Mouse (Mus musculus): ENCODE measurements at regions not wholly inside any gene's neighbourhood (a gene's known extent, or its start where the extent isn't known, plus 50 kb on each side); places are given as distances from the start of the nearest gene placed in this dataset.

DNA sequence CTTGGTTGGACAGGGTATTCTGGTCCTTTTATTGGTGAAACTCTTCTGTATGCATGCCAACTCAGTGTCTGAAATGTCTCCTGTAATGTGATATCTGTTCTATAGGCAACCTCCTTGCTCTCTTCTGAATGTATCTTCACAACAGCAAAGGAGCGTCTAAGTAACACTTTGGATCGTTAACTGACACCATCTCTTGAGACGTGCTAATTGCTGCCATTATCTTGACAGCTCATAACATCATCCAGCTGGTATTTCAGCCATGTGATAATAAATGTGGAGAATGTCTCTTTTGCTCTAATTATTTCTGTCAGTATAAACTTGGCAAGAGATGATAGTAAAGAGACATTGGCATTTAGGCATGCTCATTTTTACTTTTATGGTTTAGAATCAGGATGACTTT is 68.8 kb upstream of the Col8a1 start:
- no peak for ATAC-seq (replicated peaks; ENCODE audit: low FRiP score, poor library complexity, severe bottlenecking)

- no peak for ATAC-seq (replicated peaks; ENCODE audit: low FRiP score, poor library complexity, severe bottlenecking)
Observed at GRCm38 (mm10) chr16:57845416-57845815, 90.9 kb upstream of the Col8a1 start.

- no peak for ATAC-seq (replicated peaks; ENCODE audit: low FRiP score, poor library complexity, severe bottlenecking)
Observed at GRCm38 (mm10) chr16:57846386-57846785, 91.8 kb upstream of the Col8a1 start.

DNA sequence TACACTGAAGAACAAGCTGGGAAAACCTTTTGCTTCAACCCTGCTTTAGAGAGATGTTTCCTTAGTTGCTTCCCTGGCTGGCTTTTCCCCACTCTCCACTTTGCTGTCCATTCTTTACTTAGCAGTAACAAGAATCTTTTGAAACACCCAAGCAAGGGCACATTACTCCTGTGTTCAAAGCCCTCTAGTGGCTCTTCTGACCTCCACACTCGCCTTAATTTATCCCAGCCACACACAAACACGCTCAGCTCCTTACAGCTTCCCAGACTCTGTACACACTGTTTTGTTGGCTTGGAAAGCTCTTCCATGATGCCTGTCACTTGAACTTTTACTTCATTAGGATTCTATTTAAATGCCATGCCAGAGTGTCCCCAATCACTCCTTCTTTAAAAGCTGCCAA is 97.3 kb upstream of the Col8a1 start:
- ATAC-seq (replicated peaks; ENCODE audit: low FRiP score, poor library complexity, severe bottlenecking) = no peak

DNA sequence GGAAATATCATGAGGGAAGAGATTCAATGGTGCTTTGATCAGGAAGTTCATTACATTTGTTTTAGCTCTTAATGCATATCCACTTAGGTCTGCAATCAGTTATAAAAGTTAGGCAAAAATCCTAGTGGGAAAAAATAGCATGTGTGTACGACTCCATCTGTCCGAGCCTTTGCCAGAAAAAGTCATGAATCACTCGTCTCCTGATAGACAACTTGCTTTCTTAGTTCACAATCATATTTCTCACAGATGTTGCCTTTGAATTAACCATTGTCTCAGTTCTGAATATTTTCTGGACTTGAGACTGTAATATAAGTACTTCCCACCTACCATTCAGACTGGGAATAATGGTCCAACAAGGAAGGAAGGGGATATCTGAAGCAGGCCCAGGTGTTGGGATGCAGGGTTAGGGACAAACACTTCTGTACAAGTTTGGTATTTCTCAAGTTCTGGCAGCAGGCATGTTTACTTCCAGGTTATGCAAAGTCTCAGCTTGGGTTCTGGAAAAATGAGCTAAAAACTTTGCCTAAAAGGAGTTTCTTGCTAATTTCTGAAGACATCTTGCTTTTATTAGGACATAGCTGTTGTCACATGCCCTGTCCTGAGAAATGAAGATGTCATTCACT is 98.4 kb upstream of the Col8a1 start:
- no peak for ATAC-seq (replicated peaks; ENCODE audit: low FRiP score, poor library complexity, severe bottlenecking)

- no peak for ATAC-seq (replicated peaks; ENCODE audit: low FRiP score, poor library complexity, severe bottlenecking)
Observed at GRCm38 (mm10) chr16:57853751-57854150, 99.2 kb upstream of the Col8a1 start.

- ATAC-seq (replicated peaks; ENCODE audit: low FRiP score, poor library complexity, severe bottlenecking) = no peak
Observed at GRCm38 (mm10) chr16:57857071-57857470, 102.5 kb upstream of the Col8a1 start.

DNA sequence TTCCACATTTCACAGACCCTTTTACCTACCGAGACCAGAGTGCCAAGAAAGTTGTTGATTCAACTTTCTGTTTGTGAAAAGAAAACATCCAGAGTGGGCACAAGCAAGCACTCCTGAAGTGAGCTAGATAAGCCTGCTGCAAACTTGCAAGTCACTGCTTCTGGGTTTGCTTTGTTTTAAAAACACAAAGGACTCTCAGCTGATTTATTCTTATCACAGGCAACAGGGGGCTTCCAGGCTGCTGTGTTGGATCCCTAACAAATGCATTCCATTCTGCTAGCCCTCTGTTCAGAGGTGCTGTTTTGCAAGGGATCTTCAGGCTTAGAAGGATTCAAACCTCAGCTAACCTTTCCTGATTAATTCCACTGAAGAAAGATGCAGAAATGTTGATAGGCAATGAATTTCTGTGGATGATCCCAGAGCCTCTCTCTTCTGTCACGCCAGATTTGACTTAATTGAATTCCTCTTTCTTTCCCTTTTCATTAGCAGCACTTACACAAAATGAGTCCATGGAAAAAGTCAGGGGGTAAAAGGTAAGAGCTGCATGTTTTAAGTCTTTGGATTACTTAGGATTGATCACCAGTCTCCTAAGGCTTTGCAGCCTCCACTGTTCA is 103.7 kb upstream of the Col8a1 start:
- ATAC-seq (replicated peaks; ENCODE audit: low FRiP score, poor library complexity, severe bottlenecking) = no peak

DNA sequence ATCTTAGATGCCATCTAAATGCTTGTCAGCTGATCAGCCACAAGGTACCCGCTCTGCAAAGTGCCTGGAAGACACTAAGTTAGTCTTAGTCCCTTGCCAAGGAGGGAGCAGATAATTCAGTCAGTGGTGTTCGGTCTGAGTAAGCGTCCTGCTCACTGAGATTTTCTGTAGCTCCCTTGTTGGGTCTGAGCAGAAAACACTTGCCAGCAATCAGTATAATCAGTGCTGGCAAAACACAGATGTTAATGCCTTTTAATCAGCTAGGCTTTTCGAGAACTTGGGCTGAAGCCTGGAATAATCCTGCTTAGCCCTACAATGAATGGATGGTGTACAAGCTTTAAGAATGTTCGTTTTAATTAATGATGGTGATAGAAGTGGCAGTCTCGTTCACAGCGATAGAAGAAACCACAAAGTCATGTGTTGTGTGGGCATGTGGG is 104.2 kb upstream of the Col8a1 start:
- no peak for ATAC-seq (replicated peaks; ENCODE audit: low FRiP score, poor library complexity, severe bottlenecking)

DNA sequence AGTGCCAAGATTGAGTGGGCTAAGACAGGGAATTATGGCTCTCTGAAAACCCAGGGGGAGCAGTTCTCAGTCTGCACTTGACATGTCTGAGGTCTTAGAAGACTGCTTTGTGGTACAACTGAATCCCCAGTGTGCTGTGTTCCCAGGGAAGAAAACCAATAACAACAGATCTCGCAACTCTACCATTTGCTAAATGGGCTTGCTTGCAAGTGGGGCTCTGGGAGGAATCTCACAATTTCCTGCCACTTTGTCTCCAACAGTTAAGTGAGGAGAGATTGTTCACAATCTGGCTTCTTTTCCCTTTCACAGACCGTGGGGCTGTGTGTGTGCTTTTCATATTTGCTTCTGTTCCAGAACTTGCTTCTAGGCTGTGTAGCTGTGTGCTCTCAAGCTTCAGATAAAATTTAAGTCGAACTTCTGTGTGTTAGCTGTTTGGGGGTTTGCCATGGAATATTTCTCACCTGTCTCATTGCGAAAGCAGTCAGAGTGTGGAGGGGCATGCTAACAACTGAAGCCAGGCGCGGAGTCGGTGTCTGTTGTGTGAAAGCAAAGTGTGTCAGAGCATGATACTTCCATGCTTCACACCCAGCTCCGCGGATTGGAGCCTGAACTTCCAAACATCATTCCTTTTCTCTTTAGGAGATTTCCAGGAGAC is 108.8 kb upstream of the Col8a1 start:
- ATAC-seq (replicated peaks; ENCODE audit: low FRiP score, poor library complexity, severe bottlenecking) = no peak

- no peak for ATAC-seq (replicated peaks; ENCODE audit: low FRiP score, poor library complexity, severe bottlenecking)
Observed at GRCm38 (mm10) chr16:57876857-57877256, 122.3 kb upstream of the Col8a1 start.

DNA sequence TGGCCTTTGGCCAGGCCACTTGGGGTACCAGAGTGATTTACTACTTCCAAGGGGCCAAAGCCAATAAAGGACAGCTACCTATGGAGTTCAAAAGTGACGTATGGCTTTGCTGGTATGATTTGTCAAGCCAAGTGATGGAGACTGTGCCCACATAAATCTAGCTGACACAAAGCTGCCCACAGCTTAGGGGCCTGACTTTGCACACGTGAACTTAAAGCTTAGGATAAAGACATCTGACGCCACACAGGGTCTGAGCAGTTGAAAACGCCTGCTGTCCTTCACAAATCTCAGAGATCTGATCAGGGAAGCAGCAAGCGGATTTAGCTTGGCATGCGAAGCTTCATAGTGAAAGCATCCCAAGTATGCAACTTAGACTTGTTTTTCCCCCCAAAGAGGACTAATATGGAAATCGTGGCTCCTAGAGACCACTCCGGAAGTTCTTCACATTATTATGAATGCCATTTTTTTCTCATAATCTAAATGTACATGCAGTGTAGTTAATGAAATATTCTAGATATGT is 127.1 kb upstream of the Col8a1 start:
- no peak for ATAC-seq (replicated peaks; ENCODE audit: low FRiP score, poor library complexity, severe bottlenecking)

- ATAC-seq (replicated peaks; ENCODE audit: low FRiP score, poor library complexity, severe bottlenecking) = no peak
Observed at GRCm38 (mm10) chr16:57888138-57888537, 133.6 kb upstream of the Col8a1 start.

DNA sequence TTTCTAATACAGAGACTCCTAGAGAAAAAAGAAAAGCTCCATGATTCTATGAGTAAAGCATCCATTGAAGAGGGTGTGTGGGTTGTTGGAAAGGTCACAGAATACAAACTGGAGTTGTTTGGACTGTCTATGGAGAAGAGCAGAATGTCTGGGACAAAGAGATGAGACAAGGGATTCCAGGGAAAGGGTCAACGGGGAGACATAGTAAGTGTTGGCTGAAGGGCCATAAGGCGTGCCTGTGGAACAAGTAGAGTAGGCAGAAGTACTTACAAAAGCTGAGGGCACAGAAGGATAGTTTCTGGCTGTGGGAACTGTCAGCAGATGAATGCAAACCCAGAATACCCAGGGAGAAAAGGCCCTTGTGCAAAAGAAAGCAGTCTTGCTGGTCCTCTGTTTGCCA is 134.0 kb upstream of the Col8a1 start:
- ATAC-seq (replicated peaks; ENCODE audit: low FRiP score, poor library complexity, severe bottlenecking) = no peak

- no peak for ATAC-seq (replicated peaks; ENCODE audit: low FRiP score, poor library complexity, severe bottlenecking)
Observed at GRCm38 (mm10) chr16:57890135-57890534, 135.6 kb upstream of the Col8a1 start.

GRCm38 (mm10) chr16:57893111-57893510 is 138.6 kb upstream of the Col8a1 start:
- ATAC-seq (replicated peaks; ENCODE audit: low FRiP score, poor library complexity, severe bottlenecking) = no peak

DNA sequence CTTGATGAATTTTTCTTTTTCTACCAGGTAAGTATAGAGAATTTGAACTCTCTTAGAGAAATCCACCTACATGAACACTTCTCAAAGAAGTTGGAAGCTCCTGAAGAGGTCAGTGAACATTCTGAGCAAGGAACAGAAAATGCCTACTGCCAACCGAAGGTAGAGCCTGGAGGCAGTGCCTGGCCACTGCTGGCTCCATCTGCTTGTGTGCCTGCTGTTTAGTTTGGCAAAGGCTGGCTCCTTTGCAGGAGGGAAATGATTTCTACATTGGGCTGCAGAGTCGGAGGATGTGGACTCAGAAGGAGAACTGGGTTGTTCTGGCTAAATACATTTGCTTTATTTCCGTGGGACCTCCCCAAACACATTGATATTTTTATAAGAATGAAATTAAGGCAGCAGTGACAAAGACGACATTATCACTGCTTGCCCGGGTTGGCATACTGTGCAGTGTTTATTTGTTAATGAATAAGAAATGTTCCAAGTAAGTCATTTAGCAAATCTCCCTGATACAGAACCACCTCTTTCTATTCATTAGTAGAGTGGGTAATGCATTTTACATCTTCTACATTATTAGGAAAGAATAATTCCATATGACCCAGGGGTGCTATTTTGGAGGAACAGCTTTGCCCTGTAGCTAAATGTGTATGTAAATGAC is 139.3 kb upstream of the Col8a1 start:
- ATAC-seq (replicated peaks; ENCODE audit: low FRiP score, poor library complexity, severe bottlenecking) = no peak

DNA sequence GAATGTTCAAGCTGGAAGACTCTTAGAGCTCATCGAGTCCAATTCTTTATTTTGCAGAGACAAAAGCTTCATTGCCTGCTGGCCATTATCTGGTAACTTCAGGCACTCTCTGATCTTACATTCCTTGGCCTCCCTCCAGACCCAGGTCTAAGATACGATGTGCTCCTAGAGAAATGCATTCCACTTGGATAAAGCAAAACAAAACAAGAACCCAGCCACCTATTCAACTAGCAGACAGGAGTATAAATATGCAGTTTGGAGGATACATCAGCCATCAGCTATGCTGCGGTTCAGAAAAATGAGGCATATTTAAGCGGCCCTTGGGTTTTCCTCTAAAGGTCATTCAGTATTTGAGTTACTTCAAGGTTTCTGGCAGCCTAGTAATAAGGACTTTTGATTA is 146.5 kb upstream of the Col8a1 start:
- no peak for ATAC-seq (replicated peaks; ENCODE audit: low FRiP score, poor library complexity, severe bottlenecking)

GRCm38 (mm10) chr16:57902498-57902897 is 148.0 kb upstream of the Col8a1 start:
- no peak for ATAC-seq (replicated peaks; ENCODE audit: low FRiP score, poor library complexity, severe bottlenecking)

DNA sequence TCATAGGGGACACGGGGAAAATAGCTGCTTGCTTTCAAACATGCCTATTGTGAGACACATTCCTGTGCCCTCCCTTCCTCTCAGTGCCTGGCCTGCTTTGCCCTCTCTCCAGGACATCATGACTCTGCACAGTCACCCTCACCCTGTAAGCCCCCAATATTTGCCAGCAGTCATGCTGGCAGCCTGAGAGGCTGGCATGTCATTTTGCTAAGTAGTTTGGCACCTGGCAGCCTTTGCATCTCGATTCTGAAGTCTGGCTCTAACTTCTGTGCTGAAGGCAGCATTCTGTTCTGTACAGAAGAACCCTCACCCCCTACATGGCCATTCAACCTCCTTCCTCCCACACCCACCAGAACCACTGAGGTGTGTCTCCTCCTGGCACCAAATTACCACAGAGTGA is 157.5 kb upstream of the Col8a1 start:
- no peak for ATAC-seq (replicated peaks; ENCODE audit: low FRiP score, poor library complexity, severe bottlenecking)

DNA sequence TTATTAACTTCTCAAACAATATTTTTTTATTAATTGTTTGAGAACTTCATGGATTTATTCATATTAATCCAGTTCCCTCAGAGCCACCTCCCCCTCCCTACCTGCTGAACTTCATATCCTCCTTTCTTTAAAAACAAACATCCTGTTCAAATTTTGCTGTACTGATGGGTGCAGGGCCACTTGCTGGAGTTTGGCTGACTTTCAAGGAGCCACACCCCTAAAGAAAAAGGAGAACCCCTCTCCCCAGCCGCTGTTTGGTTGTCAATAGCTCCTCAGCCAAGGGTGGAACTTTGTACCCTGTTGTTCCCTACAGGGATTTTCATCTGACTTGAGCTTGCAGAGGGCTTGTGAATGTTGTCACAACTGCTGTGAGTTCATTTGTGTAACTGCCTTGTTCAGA is 160.0 kb upstream of the Col8a1 start:
- no peak for ATAC-seq (replicated peaks; ENCODE audit: low FRiP score, poor library complexity, severe bottlenecking)
